Mouse (Mus musculus): Measurements from ENCODE around the gene Cyp2a22.
"Not testable (repeated sequence)": the region's sequence is repeated elsewhere in the genome, so short reads cannot be mapped to it uniquely, and the experiment has no call there.

The Cyp2a22 gene

DNA sequence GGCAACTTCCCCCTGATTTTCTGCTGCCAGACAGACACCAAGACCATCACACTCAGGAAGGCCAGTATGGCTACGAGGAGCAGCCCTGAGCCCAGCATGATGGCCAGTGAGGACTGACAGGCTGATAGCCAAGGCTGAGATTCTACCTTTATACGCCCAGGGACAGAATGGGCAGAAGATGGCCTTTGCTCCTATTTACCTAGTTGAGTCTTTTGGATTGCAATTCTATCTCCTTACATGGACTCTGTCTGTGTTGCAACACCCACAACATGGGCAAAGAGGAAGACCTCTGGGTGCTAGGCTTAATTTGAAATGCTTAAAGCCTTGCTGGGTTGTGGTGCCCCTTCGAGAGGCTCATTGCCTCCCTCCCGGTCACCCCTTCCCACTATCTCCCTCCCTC lies at the start of gene Cyp2a22:
Cyp2a22 (minus strand) TSS at position 123 of the 400 bp plus-strand sequence.
- no peak for DNase-seq

DNA sequence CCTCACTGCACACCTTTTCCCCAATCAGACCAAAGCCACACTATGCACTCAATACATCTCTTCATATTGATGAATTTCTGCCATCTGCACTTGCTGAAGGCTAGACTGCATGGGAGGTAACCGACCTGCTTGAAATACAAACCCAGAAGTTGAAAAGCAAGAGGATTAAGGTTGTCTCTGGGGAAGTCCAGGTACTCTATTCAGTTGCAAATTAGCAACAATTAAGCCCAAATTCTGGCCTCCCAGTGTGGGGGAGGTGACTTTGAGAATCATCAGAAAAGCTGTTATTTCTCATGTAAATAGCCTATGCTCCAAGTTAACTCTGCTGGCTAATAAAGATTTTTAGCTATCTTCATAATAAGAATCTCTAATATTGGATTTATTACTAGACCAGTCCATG lies 44.0 kb upstream of the Cyp2a22 start:
- not testable (repeated sequence) for DNase-seq

DNA sequence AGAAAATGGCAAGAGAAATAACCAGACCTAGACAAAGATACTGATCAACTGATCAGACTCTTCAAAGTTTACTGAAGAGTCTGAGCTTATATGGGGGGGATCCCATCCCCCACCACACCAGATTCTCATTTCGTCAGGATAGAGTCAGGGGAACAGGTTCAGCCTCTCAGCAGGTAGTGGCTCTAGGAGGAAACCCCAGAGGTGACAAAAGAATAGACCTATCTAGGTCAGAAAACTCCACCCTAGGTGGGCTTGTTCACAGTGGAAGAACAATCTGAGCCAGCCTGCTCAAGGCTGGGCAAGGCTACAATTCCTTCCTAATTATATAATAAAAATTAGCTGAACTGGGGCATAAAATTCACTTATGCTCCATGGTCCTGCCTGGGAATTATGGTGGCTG lies 43.4 kb upstream of the Cyp2a22 start:
- DNase-seq, result no peak

DNA sequence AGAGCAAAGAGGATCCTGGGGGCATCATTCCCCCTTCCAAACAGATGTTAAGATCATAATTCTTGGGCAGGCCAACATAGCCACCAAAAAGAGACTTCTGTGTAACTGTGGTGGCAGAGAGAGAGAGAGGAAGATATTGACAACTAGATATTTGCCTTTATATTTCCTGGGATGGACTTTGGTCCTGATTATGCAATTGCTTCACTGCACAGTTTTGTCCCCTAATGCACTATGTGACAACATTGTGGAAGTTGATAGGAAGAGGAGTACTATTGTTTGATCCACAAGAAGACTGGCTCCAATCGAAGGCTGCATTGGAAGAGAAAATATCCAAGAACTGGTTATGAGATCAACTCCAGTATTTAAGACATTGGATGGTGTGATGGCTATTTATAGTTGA lies 42.8 kb upstream of the Cyp2a22 start:
- not testable (repeated sequence) for DNase-seq

DNA sequence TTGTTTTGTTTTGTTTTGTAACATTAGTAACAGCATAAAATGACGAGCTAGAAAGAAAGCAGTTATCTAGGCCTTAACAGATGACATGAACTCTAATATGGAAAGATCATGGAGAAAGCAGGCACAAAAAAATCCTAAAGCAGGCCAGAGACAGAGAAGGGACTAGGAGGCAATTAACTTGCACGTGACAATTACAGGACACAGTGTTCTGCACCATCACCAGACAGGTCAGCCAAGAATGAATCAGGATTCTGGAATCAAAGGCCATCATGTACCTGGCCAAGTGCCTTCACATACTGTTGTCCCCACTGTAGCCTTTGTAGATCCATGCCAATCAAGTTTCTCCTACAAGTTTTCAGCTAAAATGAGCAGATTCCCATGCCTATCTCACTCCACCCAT lies 42.3 kb upstream of the Cyp2a22 start:
- DNase-seq, result not testable (repeated sequence)

DNA sequence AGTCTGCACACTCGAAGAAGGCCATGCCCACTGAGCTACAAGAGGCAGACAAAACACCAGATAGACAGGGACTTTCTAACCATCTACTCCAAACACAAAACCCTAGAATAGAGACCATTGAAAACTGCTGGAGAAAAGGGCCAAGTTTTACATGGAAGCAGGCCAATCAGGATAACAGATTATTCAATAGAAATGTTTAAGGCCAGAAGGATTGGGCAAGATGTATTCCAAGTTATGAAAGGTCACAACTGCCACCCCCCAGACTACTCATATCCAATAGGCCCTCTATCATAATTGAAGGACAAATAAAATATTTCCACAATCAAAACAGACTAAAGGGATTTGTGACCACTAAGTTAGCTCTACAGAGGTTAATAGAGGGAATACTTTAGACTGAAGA lies 23.2 kb upstream of the Cyp2a22 start:
- not testable (repeated sequence) for DNase-seq

DNA sequence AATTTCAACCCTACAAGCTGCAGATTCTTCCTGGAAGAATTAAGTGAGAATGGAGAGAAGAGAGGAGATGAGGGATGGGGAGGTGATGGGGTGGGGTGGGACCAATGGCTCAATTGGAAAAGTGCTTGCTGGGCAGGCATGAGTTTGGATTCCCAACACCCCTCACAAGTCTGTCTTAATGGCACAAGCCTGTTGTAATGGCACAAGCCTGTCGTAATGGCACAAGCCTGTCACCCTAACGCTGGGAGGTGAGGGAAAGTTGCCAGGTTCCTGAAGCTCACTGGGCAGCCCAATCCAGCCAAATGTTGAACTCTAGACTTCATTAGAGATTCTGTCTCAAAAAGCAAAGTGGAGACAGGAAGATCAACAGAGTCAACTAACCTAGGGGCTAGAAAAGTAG lies 14.1 kb upstream of the Cyp2a22 start:
- not testable (repeated sequence) for DNase-seq

DNA sequence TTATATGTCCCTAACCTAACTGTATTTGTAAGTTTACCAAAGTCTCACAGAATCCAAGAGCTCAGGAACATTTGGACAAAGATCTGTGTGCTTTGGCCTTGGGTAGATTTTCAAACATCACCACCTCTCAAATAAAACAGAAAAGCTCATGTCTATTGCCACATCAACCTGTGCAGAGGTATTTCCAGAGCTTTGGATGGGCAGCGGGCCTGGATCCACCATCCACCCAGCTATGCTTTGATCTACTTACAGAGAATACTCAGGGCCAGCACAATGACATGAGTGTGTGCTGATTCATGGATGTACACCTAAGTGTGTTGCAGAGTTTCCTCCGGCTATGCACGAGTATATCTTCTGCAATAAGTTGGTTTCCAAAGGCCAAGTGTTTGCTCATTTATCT lies 13.5 kb upstream of the Cyp2a22 start:
- not testable (repeated sequence) for DNase-seq

DNA sequence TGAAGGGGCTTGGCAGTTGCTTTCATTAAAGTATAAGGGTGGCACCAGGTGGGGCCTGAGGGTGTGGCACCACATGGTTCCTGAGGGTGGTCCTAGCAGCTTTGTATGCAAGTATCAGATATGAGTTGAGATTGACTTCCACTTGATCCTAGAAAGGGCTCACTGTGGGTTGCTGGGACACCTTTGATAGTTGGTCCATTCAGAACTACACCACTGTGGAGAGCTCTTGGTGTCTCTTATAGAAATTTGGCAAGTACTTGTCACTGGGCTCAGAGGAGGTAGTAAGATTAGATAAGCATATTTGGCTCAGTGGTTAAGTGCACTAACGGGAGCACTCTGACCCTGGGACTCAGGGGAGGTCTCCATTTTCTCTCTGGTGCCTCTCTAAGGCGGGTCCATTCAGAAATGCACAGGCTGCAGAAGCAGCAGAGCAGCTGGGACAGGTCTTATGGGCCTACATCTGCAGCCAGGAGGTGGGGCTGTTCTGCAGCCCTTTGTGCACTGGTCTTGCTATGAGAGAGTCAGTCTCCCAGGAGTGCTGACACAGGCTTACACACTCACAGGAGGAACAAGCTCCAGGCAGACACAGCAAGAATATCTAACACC lies 2.2 kb upstream of the Cyp2a22 start:
- DNase-seq, result not testable (repeated sequence)

DNA sequence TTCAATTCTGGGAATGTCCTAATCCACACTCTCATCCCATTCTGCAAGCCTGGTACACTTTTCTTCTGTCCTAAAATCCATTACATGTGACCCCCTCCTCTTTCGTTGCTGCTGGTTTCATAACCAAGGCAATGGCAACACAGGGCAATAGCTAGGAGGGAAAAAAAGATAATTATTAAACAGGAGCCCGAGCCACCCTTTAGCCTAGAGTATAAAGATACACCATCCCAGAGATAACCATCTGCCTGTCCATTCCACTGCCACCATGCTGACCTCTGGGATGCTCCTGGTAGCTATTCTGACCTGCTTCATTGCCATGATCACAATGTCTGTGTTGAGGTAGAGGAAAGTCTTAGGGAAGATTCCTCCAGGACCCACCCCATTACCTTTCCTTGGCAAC lies 22.1 kb downstream of the Cyp2a22 start:
- not testable (repeated sequence) for DNase-seq

Measured in cerebellum, adult 9-11 months (tissue).